Mouse (Mus musculus) CH12.LX (cell line): ENCODE measurements around the gene Cyp27a1. TPM values are rescaled to one million over a fixed set of nuclear protein-coding genes. Genes with fewer than 3 reads are reported as not detected.

ENCODE experiments used
- DNase-seq: peaks from one replicate; pipeline ENCODE4 v3.0.0-alpha.2; 2013; ENCODE audit errors: extremely low read depth
- H3K27ac ChIP-seq: 2 replicates; pipeline ENCODE4 v1.5.1; 2012; ENCODE audit warnings: low read depth, mild to moderate bottlenecking, control low read depth, moderate library complexity; ENCODE audit not compliant: insufficient read depth
- H3K27me3 ChIP-seq: replicated peaks from 2 replicates; pipeline ENCODE3; 2012; ENCODE audit warnings: inconsistent platforms
- H3K36me3 ChIP-seq, 2 experiments: replicated peaks in 1 of 2; 2 replicates each; pipeline versions ENCODE3 to v1.6.1; 2012; ENCODE audit warnings: inconsistent platforms in 1 of 2, low read length in 1 of 2, mild to moderate bottlenecking in 1 of 2, mixed read lengths in 1 of 2, moderate library complexity in 1 of 2; ENCODE audit not compliant: control insufficient read depth in 1 of 2, insufficient read depth in 1 of 2
- H3K4me1 ChIP-seq, 2 experiments: 2 replicates each; pipeline ENCODE4 v1.6.1; 2012; ENCODE audit warnings: inconsistent platforms in 1 of 2, moderate library complexity in 1 of 2; ENCODE audit not compliant: insufficient read depth in 2 of 2, control insufficient read depth in 1 of 2
- H3K4me2 ChIP-seq: 2 replicates; pipeline ENCODE4 v1.6.1; 2012; ENCODE audit warnings: low read depth, mild to moderate bottlenecking, control low read depth; ENCODE audit not compliant: poor library complexity, insufficient read depth, severe bottlenecking
- H3K4me3 ChIP-seq, 3 experiments: fragments of 150-350 bp in 1 of 3; sonication (generic) in 1 of 3; replicated peaks in 1 of 3; 2 replicates each; pipeline versions ENCODE3 to v1.5.1; 2011 to 2012; ENCODE audit warnings: low read depth in 2 of 3, low read length in 2 of 3, mild to moderate bottlenecking in 2 of 3, moderate library complexity in 2 of 3, control low read depth in 1 of 3, improper control_type of control experiment in 1 of 3, inconsistent platforms in 1 of 3, mixed read lengths in 1 of 3; ENCODE audit not compliant: poor library complexity in 1 of 3
- H3K79me2 ChIP-seq: replicated peaks from 2 replicates; pipeline ENCODE4 v1.6.1; 2012; ENCODE audit warnings: mild to moderate bottlenecking, moderate library complexity; ENCODE audit not compliant: control insufficient read depth, poor library complexity, insufficient read depth, severe bottlenecking; ENCODE audit errors: extremely low read depth
- H3K9ac ChIP-seq: 2 replicates; pipeline ENCODE4 v1.6.1; 2012; ENCODE audit warnings: low read depth, mild to moderate bottlenecking, control low read depth, moderate library complexity; ENCODE audit not compliant: insufficient read depth
- H3K9me3 ChIP-seq: replicated peaks from 2 replicates; pipeline ENCODE3; 2012; ENCODE audit warnings: low read length, inconsistent platforms, mixed read lengths
- BHLHE40 ChIP-seq: IDR thresholded peaks from 2 replicates; pipeline ENCODE4 v1.6.1; 2011; ENCODE audit warnings: mild to moderate bottlenecking, low read depth, low read length, improper control_type of control experiment
- CHD1 ChIP-seq: IDR thresholded peaks from 2 replicates; pipeline ENCODE4 v1.6.1; 2012; ENCODE audit warnings: low read depth, low read length, improper control_type of control experiment, inconsistent platforms
- CHD2 ChIP-seq: IDR thresholded peaks from 2 replicates; pipeline ENCODE4 v1.6.1; 2011; ENCODE audit warnings: low read length, improper control_type of control experiment
- CTCF ChIP-seq, 2 experiments: IDR thresholded peaks in 1 of 2; conservative IDR thresholded peaks in 1 of 2; 2 replicates each; pipeline ENCODE4 v1.5.1; 2011 to 2012; ENCODE audit warnings: low read depth in 2 of 2, low read length in 2 of 2, improper control_type of control experiment in 1 of 2, inconsistent platforms in 1 of 2, mild to moderate bottlenecking in 1 of 2, moderate library complexity in 1 of 2
- ELF1 ChIP-seq: IDR thresholded peaks from 2 replicates; pipeline ENCODE4 v1.6.1; 2014; ENCODE audit warnings: low read depth, mild to moderate bottlenecking, inconsistent platforms, low read length, improper control_type of control experiment
- EP300 ChIP-seq: IDR thresholded peaks from 2 replicates; pipeline ENCODE4 v1.6.1; 2011; ENCODE audit warnings: low read length, improper control_type of control experiment
- GABPA ChIP-seq: IDR thresholded peaks from 2 replicates; pipeline ENCODE4 v1.6.1; 2012; ENCODE audit warnings: low read depth, low read length, improper control_type of control experiment, inconsistent platforms; ENCODE audit not compliant: insufficient replicate concordance
- IRF4 ChIP-seq: IDR thresholded peaks from 2 replicates; pipeline ENCODE4 v1.6.1; 2014; ENCODE audit warnings: low read depth, mild to moderate bottlenecking, inconsistent platforms, low read length, improper control_type of control experiment
- JUN ChIP-seq: IDR thresholded peaks from 2 replicates; pipeline ENCODE4 v1.6.1; 2011; ENCODE audit warnings: low read depth, mild to moderate bottlenecking, low read length, improper control_type of control experiment, moderate library complexity; ENCODE audit not compliant: insufficient read depth
- JUND ChIP-seq: conservative IDR thresholded peaks from 2 replicates; pipeline ENCODE4 v1.6.1; 2011; ENCODE audit warnings: low read depth, low read length, improper control_type of control experiment
- KAT2A ChIP-seq: IDR thresholded peaks from 2 replicates; pipeline ENCODE4 v1.6.1; 2012; ENCODE audit warnings: low read length, improper control_type of control experiment, inconsistent platforms; ENCODE audit not compliant: insufficient replicate concordance
- MAFK ChIP-seq: IDR thresholded peaks from 2 replicates; pipeline ENCODE4 v1.6.1; 2011; ENCODE audit warnings: low read length, improper control_type of control experiment; ENCODE audit not compliant: insufficient replicate concordance
- MAX ChIP-seq: IDR thresholded peaks from 2 replicates; pipeline ENCODE4 v1.6.1; 2011; ENCODE audit warnings: low read length, improper control_type of control experiment
- MAZ ChIP-seq: IDR thresholded peaks from 2 replicates; pipeline ENCODE4 v1.6.1; 2012; ENCODE audit warnings: low read depth, mild to moderate bottlenecking, inconsistent platforms, low read length, improper control_type of control experiment, moderate library complexity
- MEF2A ChIP-seq: IDR thresholded peaks from 2 replicates; pipeline ENCODE4 v1.6.1; 2014; ENCODE audit warnings: low read depth, mild to moderate bottlenecking, inconsistent platforms, low read length, improper control_type of control experiment, borderline replicate concordance
- MXI1 ChIP-seq: IDR thresholded peaks from 2 replicates; pipeline ENCODE4 v1.6.1; 2011; ENCODE audit warnings: mild to moderate bottlenecking, low read depth, low read length, improper control_type of control experiment
- NELFE ChIP-seq: IDR thresholded peaks from 2 replicates; pipeline ENCODE4 v1.6.1; 2011; ENCODE audit warnings: low read depth, low read length, improper control_type of control experiment
- PAX5 ChIP-seq: IDR thresholded peaks from 2 replicates; pipeline ENCODE4 v1.6.1; 2012; ENCODE audit warnings: low read length, inconsistent platforms, mixed read lengths
- POLR2A ChIP-seq: IDR thresholded peaks from 2 replicates; pipeline ENCODE4 v1.6.1; 2011; ENCODE audit warnings: low read depth, mild to moderate bottlenecking, improper control_type of control experiment, low read length
- POLR2AphosphoS2 ChIP-seq: IDR thresholded peaks from 2 replicates; pipeline ENCODE4 v1.6.1; 2011; ENCODE audit warnings: low read depth, low read length, improper control_type of control experiment
- RAD21 ChIP-seq: IDR thresholded peaks from 2 replicates; pipeline ENCODE4 v1.6.1; 2011; ENCODE audit warnings: low read depth, mild to moderate bottlenecking, low read length, improper control_type of control experiment, moderate library complexity
- RCOR1 ChIP-seq: conservative IDR thresholded peaks from 2 replicates; pipeline ENCODE4 v1.6.1; 2012; ENCODE audit warnings: low read depth, mild to moderate bottlenecking, inconsistent platforms, low read length, improper control_type of control experiment
- SIN3A ChIP-seq: IDR thresholded peaks from 2 replicates; pipeline ENCODE4 v1.6.1; 2012; ENCODE audit warnings: low read length, improper control_type of control experiment, inconsistent platforms
- SMC3 ChIP-seq: IDR thresholded peaks from 2 replicates; pipeline ENCODE4 v1.6.1; 2011; ENCODE audit warnings: low read depth, low read length, improper control_type of control experiment
- TBP ChIP-seq: conservative IDR thresholded peaks from 2 replicates; pipeline ENCODE4 v1.6.1; 2011; ENCODE audit warnings: low read depth, low read length, improper control_type of control experiment
- TCF12 ChIP-seq: IDR thresholded peaks from 2 replicates; pipeline ENCODE4 v1.6.1; 2014; ENCODE audit warnings: low read depth, mild to moderate bottlenecking, inconsistent platforms, low read length, improper control_type of control experiment
- UBTF ChIP-seq: IDR thresholded peaks from 2 replicates; pipeline ENCODE4 v1.6.1; 2012; ENCODE audit warnings: low read depth, mild to moderate bottlenecking, inconsistent platforms, low read length, improper control_type of control experiment, moderate library complexity
- USF1 ChIP-seq: IDR thresholded peaks from 2 replicates; pipeline ENCODE4 v1.6.1; 2014; ENCODE audit warnings: low read depth, mild to moderate bottlenecking, inconsistent platforms, low read length, improper control_type of control experiment
- USF2 ChIP-seq: conservative IDR thresholded peaks from 2 replicates; pipeline ENCODE4 v1.6.1; 2011; ENCODE audit warnings: low read depth, low read length, improper control_type of control experiment
- ZC3H11A ChIP-seq: IDR thresholded peaks from 2 replicates; pipeline ENCODE4 v1.6.1; 2012; ENCODE audit warnings: low read depth, mild to moderate bottlenecking, inconsistent platforms, low read length, improper control_type of control experiment
- ZMIZ1 ChIP-seq: IDR thresholded peaks from 2 replicates; pipeline ENCODE4 v1.6.1; 2012; ENCODE audit warnings: low read depth, mild to moderate bottlenecking, inconsistent platforms, low read length, improper control_type of control experiment
- ZNF384 ChIP-seq: IDR thresholded peaks from 2 replicates; pipeline ENCODE4 v1.6.1; 2012; ENCODE audit warnings: low read depth, low read length, improper control_type of control experiment, inconsistent platforms
- dilution Hi-C: fragments of 300-500 bp; cut with MboI; formaldehyde crosslinking; loops from 2 replicates; pipeline ENCODE4 v1.14.3; 2020; ENCODE audit warnings: low sequenced_read_pairs; ENCODE audit not compliant: extremely low pct_unique_long_range_greater_than_20kb, extremely low pct_ligation_motif_present
- in situ Hi-C: fragments of 300-500 bp; cut with MboI; formaldehyde crosslinking; loops from 3 replicates; pipeline ENCODE4 v1.14.3; 2019; ENCODE audit warnings: low sequenced_read_pairs, low pct_ligation_motif_present, low pct_unique_long_range_greater_than_20kb, mixed read lengths
- polyA plus RNA-seq: library from polyadenylated mRNA; unstranded; fragments of >175 nt; gene quantifications from 2 replicates; pipeline ENCODE4 v1.2.1, GENCODE M21; 2012; ENCODE audit warnings: low read depth; ENCODE audit not compliant: insufficient read length
- total RNA-seq, 2 experiments: library from RNA; depleted of rRNA; stranded (reverse); fragments of 300-350 nt in 1 of 2; fragments of >200 nt in 1 of 2; gene quantifications; 2 replicates each; pipeline ENCODE4 v1.2.3; 2012 to 2014

Gene Cyp27a1
- total and polyA plus RNA-seq, 3 experiments = not detected

DNA sequence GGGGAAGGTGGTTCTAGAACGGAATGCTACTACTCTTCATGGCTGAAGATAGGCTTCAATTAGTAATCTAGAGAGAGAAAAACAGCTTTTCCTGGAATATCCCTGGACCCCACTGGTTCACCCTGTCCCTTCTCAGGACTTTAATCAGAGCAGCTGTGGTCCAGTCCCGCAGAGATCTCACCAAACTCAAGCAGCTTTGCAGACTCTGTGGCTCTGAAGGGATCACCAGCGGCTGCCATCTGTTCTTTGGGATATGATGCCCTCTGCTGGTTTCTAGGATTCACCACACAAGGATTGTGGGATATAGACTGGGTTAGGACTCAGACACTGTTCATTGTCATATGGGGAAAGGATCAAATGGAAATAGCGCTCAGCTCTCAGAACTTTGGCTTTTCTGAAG lies 46.4 kb downstream of the Cyp27a1 start:
- Histone ChIP-seq H3K79me2 (no peaks in the 10 kb centered on the region), H3K4me2 (no peak overlapping the region), H3K9me3 (no peaks in the 10 kb centered on the region), H3K4me3 (no peak overlapping the region), H3K4me1 (peaks cover 0 to 12% of the 10 kb centered on the region in 2 experiments; a peak in 2 of 4 replicates), H3K9ac (no peak overlapping the region), H3K27me3 (no peaks in the 10 kb centered on the region), H3K36me3 (no peaks in the 10 kb centered on the region), H3K27ac (no peak overlapping the region)
- in situ Hi-C loops (loop anchor here (10.0 kb wide), 1 partner anchor 115 kb away; no protein-coding TSS in a partner anchor), dilution Hi-C loops (no loop called here)
- peak; percentile 51 for DNase-seq
- TF ChIP-seq RAD21 = peak; percentile 95
- peak; percentile 44; the same call in 1 of the 2 replicates for TF ChIP-seq ZC3H11A
- peak in 1 of 2 experiments; percentile 91; a peak in 3 of 4 replicates for TF ChIP-seq CTCF (conservative IDR thresholded peaks at IDR 0.05 in 1 of 2, IDR thresholded peaks at IDR 0.05 in 1 of 2; ENCODE audit: low read depth in 2 of 2, low read length in 2 of 2)
- peak; percentile 91 for TF ChIP-seq SMC3
- TF ChIP-seq IRF4 = 0 out of 2 replicates have a peak, but pooled peaks have one; percentile 23
- no peak for TF ChIP-seq RCOR1
- no peak for TF ChIP-seq BHLHE40

DNA sequence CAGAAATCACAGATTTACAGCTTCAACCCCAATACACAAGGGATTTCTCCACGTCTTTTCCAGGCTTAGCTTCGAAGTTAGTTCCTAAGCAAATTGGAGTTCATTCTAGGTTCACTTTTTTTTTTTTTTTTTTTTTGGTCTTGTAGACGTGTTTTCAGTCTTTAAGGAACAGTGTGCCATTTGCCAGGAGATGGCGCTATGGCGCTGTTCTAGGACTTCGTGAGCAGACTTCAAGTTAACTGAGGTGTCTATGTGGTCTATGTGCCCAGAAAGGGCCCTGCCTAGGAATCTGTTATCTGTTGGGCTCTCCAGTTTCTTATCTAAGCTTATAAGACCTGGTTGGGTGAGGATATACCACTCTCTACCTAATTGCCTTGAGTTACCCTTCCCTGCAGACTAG lies 49.7 kb downstream of the Cyp27a1 start:
- dilution Hi-C loops = no loop called here
- Histone ChIP-seq H3K27ac (no peak overlapping the region), H3K9me3 (no peaks in the 10 kb centered on the region), H3K4me2 (no peak overlapping the region), H3K4me1 (peaks cover 0 to 11% of the 10 kb centered on the region in 2 experiments; a peak in 1 of 4 replicates), H3K4me3 (no peak overlapping the region), H3K79me2 (no peaks in the 10 kb centered on the region), H3K36me3 (no peaks in the 10 kb centered on the region), H3K9ac (no peak overlapping the region), H3K27me3 (no peaks in the 10 kb centered on the region)
- in situ Hi-C loops = no loop called here
- peak; percentile 95 for DNase-seq
- no peak for TF ChIP-seq GABPA
- TF ChIP-seq ZMIZ1 = no peak
- TF ChIP-seq CHD2 = no peak
- peak; percentile 98 for TF ChIP-seq ZNF384
- TF ChIP-seq PAX5 = no peak
- no peak for TF ChIP-seq UBTF
- TF ChIP-seq ELF1 = no peak
- no peak for TF ChIP-seq MXI1
- peak; percentile 95 for TF ChIP-seq SMC3
- TF ChIP-seq TBP = 0 out of 2 replicates have a peak, but pooled peaks have one; percentile 21
- TF ChIP-seq TCF12 = no peak
- TF ChIP-seq NELFE = peak; percentile 45; the same call in 1 of the 2 replicates
- TF ChIP-seq POLR2A = no peak
- TF ChIP-seq JUND = no peak
- peak; percentile 88 for TF ChIP-seq ZC3H11A
- TF ChIP-seq USF2 = no peak
- TF ChIP-seq KAT2A = no peak
- TF ChIP-seq SIN3A = peak; percentile 49; the same call in 1 of the 2 replicates
- no peak for TF ChIP-seq JUN
- no peak for TF ChIP-seq MAFK
- no peak for TF ChIP-seq RCOR1
- peak; percentile 24; the same call in 1 of the 2 replicates for TF ChIP-seq IRF4
- no peak for TF ChIP-seq USF1
- no peak for TF ChIP-seq MAZ
- 0 out of 2 replicates have a peak, but pooled peaks have one; percentile 26 for TF ChIP-seq MAX
- TF ChIP-seq CHD1 = no peak
- TF ChIP-seq POLR2AphosphoS2 = no peak
- TF ChIP-seq MEF2A = no peak
- no peak for TF ChIP-seq EP300
- peak; percentile 68 to 97 for TF ChIP-seq CTCF (conservative IDR thresholded peaks at IDR 0.05 in 1 of 2, IDR thresholded peaks at IDR 0.05 in 1 of 2; ENCODE audit: low read depth in 2 of 2, low read length in 2 of 2)
- peak; percentile 98 for TF ChIP-seq RAD21
